Mouse (Mus musculus): Measurements from ENCODE around the gene Tctn3. TPM values are rescaled to one million over a fixed set of nuclear protein-coding genes. Genes with fewer than 3 reads are reported as not detected.
"Not testable (repeated sequence)": the region's sequence is repeated elsewhere in the genome, so short reads cannot be mapped to it uniquely, and the experiment has no call there.

Tctn3 gene
- polyA plus RNA-seq, 1 experiment: 27.8 TPM

- TF ChIP-seq POLR2A (IDR thresholded peaks at IDR 0.05; ENCODE audit: control insufficient read depth, low read depth, low read length): no peak
- no peak for TF ChIP-seq CTCF (IDR thresholded peaks at IDR 0.05; ENCODE audit: control insufficient read depth, insufficient read depth, insufficient replicate concordance, low read depth, low read length)
Observed at GRCm38 (mm10) chr19:40625935-40626334, 13.9 kb upstream of the Tctn3 start.

GRCm38 (mm10) chr19:40621616-40622015 is 9.6 kb upstream of the Tctn3 start:
- not testable (repeated sequence) for H3K4me3 ChIP-seq (ENCODE audit: control insufficient read depth, low read depth, low read length)

More at GRCm38 (mm10) chr19:40625935-40626334, 13.9 kb upstream of the Tctn3 start:
- Histone ChIP-seq H3K36me3 (ENCODE audit: control insufficient read depth, insufficient read depth, low read length) (no peaks in the 10 kb centered on the region), H3K27ac (ENCODE audit: control insufficient read depth, insufficient read depth, low read depth, low read length) (no peak overlapping the region), H3K4me1 (ENCODE audit: control insufficient read depth, insufficient read depth, low read length) (no peaks in the 10 kb centered on the region), H3K4me3 (ENCODE audit: control insufficient read depth, low read depth, low read length) (no peak overlapping the region), H3K27me3 (ENCODE audit: control insufficient read depth, insufficient read depth, low read length) (no peaks in the 10 kb centered on the region)

GRCm38 (mm10) chr19:40616021-40616420 is 4.0 kb upstream of the Tctn3 start:
- H3K27me3 ChIP-seq (ENCODE audit: control insufficient read depth, insufficient read depth, low read length): no peaks in the 10 kb centered on the region
- H3K4me1 ChIP-seq (ENCODE audit: control insufficient read depth, insufficient read depth, low read length): peaks cover 2% of the 10 kb centered on the region
- no peak overlapping the region for H3K27ac ChIP-seq (ENCODE audit: control insufficient read depth, insufficient read depth, low read depth, low read length)
- TF ChIP-seq POLR2A (IDR thresholded peaks at IDR 0.05; ENCODE audit: control insufficient read depth, low read depth, low read length) (no peak), CTCF (IDR thresholded peaks at IDR 0.05; ENCODE audit: control insufficient read depth, insufficient read depth, insufficient replicate concordance, low read depth, low read length) (no peak)
- no peak overlapping the region for H3K4me3 ChIP-seq (ENCODE audit: control insufficient read depth, low read depth, low read length)
- no peaks in the 10 kb centered on the region for H3K36me3 ChIP-seq (ENCODE audit: control insufficient read depth, insufficient read depth, low read length)

More at GRCm38 (mm10) chr19:40621616-40622015, 9.6 kb upstream of the Tctn3 start:
- H3K27me3 ChIP-seq (ENCODE audit: control insufficient read depth, insufficient read depth, low read length); H3K36me3 ChIP-seq (ENCODE audit: control insufficient read depth, insufficient read depth, low read length); H3K4me1 ChIP-seq (ENCODE audit: control insufficient read depth, insufficient read depth, low read length); H3K27ac ChIP-seq (ENCODE audit: control insufficient read depth, insufficient read depth, low read depth, low read length): not testable (repeated sequence)

- no peak for TF ChIP-seq POLR2A (IDR thresholded peaks at IDR 0.05; ENCODE audit: control insufficient read depth, low read depth, low read length)
- no peak for TF ChIP-seq CTCF (IDR thresholded peaks at IDR 0.05; ENCODE audit: control insufficient read depth, insufficient read depth, insufficient replicate concordance, low read depth, low read length)
- H3K27me3 ChIP-seq (ENCODE audit: control insufficient read depth, insufficient read depth, low read length): no peaks in the 10 kb centered on the region
- H3K4me1 ChIP-seq (ENCODE audit: control insufficient read depth, insufficient read depth, low read length): peaks cover 2% of the 10 kb centered on the region
- H3K4me3 ChIP-seq (ENCODE audit: control insufficient read depth, low read depth, low read length): no peak overlapping the region
- no peaks in the 10 kb centered on the region for H3K36me3 ChIP-seq (ENCODE audit: control insufficient read depth, insufficient read depth, low read length)
- no peak overlapping the region for H3K27ac ChIP-seq (ENCODE audit: control insufficient read depth, insufficient read depth, low read depth, low read length)
Observed at GRCm38 (mm10) chr19:40614811-40615210, 2.8 kb upstream of the Tctn3 start.

- TF ChIP-seq POLR2A (IDR thresholded peaks at IDR 0.05; ENCODE audit: control insufficient read depth, low read depth, low read length) (no peak), CTCF (IDR thresholded peaks at IDR 0.05; ENCODE audit: control insufficient read depth, insufficient read depth, insufficient replicate concordance, low read depth, low read length) (no peak)
- Histone ChIP-seq H3K4me3 (ENCODE audit: control insufficient read depth, low read depth, low read length) (no peak overlapping the region), H3K4me1 (ENCODE audit: control insufficient read depth, insufficient read depth, low read length) (peaks cover 3% of the 10 kb centered on the region), H3K27me3 (ENCODE audit: control insufficient read depth, insufficient read depth, low read length) (no peaks in the 10 kb centered on the region), H3K36me3 (ENCODE audit: control insufficient read depth, insufficient read depth, low read length) (peaks cover 2% of the 10 kb centered on the region), H3K27ac (ENCODE audit: control insufficient read depth, insufficient read depth, low read depth, low read length) (no peak overlapping the region)
Observed at GRCm38 (mm10) chr19:40607676-40608075, 4.4 kb downstream of the Tctn3 start.

- Histone ChIP-seq H3K27ac (ENCODE audit: control insufficient read depth, insufficient read depth, low read depth, low read length) (no peak overlapping the region), H3K4me3 (ENCODE audit: control insufficient read depth, low read depth, low read length) (no peak overlapping the region), H3K4me1 (ENCODE audit: control insufficient read depth, insufficient read depth, low read length) (peaks cover 2% of the 10 kb centered on the region; the same call in 1 of the 2 replicates), H3K36me3 (ENCODE audit: control insufficient read depth, insufficient read depth, low read length) (peaks cover 2% of the 10 kb centered on the region), H3K27me3 (ENCODE audit: control insufficient read depth, insufficient read depth, low read length) (no peaks in the 10 kb centered on the region)
- TF ChIP-seq CTCF (IDR thresholded peaks at IDR 0.05; ENCODE audit: control insufficient read depth, insufficient read depth, insufficient replicate concordance, low read depth, low read length): 0 out of 2 replicates have a peak, but pooled peaks have one; percentile 7
- no peak for TF ChIP-seq POLR2A (IDR thresholded peaks at IDR 0.05; ENCODE audit: control insufficient read depth, low read depth, low read length)
Observed at GRCm38 (mm10) chr19:40605189-40605588, 6.8 kb downstream of the Tctn3 start.

- Histone ChIP-seq H3K36me3 (ENCODE audit: control insufficient read depth, insufficient read depth, low read length) (peaks cover 2% of the 10 kb centered on the region), H3K27me3 (ENCODE audit: control insufficient read depth, insufficient read depth, low read length) (no peaks in the 10 kb centered on the region), H3K4me1 (ENCODE audit: control insufficient read depth, insufficient read depth, low read length) (no peaks in the 10 kb centered on the region), H3K4me3 (ENCODE audit: control insufficient read depth, low read depth, low read length) (no peak overlapping the region), H3K27ac (ENCODE audit: control insufficient read depth, insufficient read depth, low read depth, low read length) (no peak overlapping the region)
- TF ChIP-seq POLR2A (IDR thresholded peaks at IDR 0.05; ENCODE audit: control insufficient read depth, low read depth, low read length): no peak
- no peak for TF ChIP-seq CTCF (IDR thresholded peaks at IDR 0.05; ENCODE audit: control insufficient read depth, insufficient read depth, insufficient replicate concordance, low read depth, low read length)
Observed at GRCm38 (mm10) chr19:40601870-40602269, 10.2 kb downstream of the Tctn3 start.

- not testable (repeated sequence) for H3K27me3 ChIP-seq (ENCODE audit: control insufficient read depth, insufficient read depth, low read length); H3K4me3 ChIP-seq (ENCODE audit: control insufficient read depth, low read depth, low read length); H3K27ac ChIP-seq (ENCODE audit: control insufficient read depth, insufficient read depth, low read depth, low read length); H3K4me1 ChIP-seq (ENCODE audit: control insufficient read depth, insufficient read depth, low read length); H3K36me3 ChIP-seq (ENCODE audit: control insufficient read depth, insufficient read depth, low read length)
Observed at GRCm38 (mm10) chr19:40600846-40601245, 11.2 kb downstream of the Tctn3 start.

Data from testis, adult 2 months (tissue).